Mouse (Mus musculus) Patski (cell line): ENCODE data around the gene Icam2. TPM values are rescaled to one million over a fixed set of nuclear protein-coding genes. Genes with fewer than 3 reads are reported as not detected.
A peak's percentile ranks its signal among the peaks of the same experiment; 100 is the strongest.

Source experiments
- ATAC-seq: fragments of 100-300 bp; one replicate; pipeline ENCODE4 v1.8.0; 2021
- CTCF ChIA-PET: fragments of 350-600 bp; sonication (Branson Sonifier 250); formaldehyde crosslinking; loops from one replicate; lab custom pipeline; 2022; ENCODE audit warnings: inconsistent platforms; lab: Charles Lee
- POLR2A ChIA-PET: fragments of 350-600 bp; sonication (Branson Sonifier 250); formaldehyde crosslinking; loops from one replicate; lab custom pipeline; 2022; ENCODE audit warnings: antibody characterized with exemption, inconsistent platforms; lab: Charles Lee
- DNase-seq: peaks from one replicate; pipeline ENCODE4 v3.0.0-alpha.2; 2011; ENCODE audit warnings: low read depth, low spot score
- H3K27me3 ChIP-seq: fragments of 371-371 bp; one replicate; pipeline ENCODE4 v1.5.1; 2021
- CTCF ChIP-seq: fragments of 100-300 bp; IDR thresholded peaks from one replicate; pipeline ENCODE4 v1.5.1; 2021
- in situ Hi-C: fragments of 300-500 bp; cut with MboI; formaldehyde crosslinking; loops from 3 replicates; pipeline ENCODE4 v1.11.1; 2018; ENCODE audit warnings: low pct_unique_long_range_greater_than_20kb, mixed read lengths
- polyA plus RNA-seq: library from polyadenylated mRNA; unstranded; gene quantifications from one replicate; pipeline ENCODE4 v1.2.3, GENCODE M21; 2021

The Icam2 gene
- polyA plus RNA-seq, 1 experiment from 2014 or later = not detected

DNA sequence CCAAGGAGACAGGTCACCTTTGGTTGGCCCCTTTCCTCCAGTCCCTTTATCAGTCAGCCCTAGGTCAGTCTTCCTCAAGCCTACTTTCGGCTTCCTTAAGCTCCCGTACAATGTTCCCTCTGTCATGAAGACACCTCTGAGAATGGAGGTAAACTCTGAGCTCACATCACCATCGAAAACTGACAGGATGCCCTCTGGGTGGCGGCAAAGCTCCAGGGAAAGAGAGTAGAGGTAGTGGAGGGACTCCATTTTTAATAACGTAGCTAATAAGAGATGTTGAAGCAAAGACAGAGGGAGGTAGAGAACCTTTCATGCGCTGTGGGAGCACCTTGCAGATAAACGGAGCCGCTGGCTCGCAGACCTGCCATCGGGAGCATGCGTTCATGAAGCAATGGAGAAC is 6.9 kb downstream of the Icam2 start:
- no peak for TF ChIP-seq CTCF
- no peak for DNase-seq
- ChIA-PET POLR2A (no interaction called here), CTCF (interaction anchor here (1.4 to 1.5 kb wide), 3 partner anchors 10 to 78 kb away, joined by 3 read pairs; no protein-coding TSS in a partner anchor)
- no peak for ATAC-seq
- in situ Hi-C loops = no loop called here
- peaks cover 16% of the 10 kb centered on the region for H3K27me3 ChIP-seq

DNA sequence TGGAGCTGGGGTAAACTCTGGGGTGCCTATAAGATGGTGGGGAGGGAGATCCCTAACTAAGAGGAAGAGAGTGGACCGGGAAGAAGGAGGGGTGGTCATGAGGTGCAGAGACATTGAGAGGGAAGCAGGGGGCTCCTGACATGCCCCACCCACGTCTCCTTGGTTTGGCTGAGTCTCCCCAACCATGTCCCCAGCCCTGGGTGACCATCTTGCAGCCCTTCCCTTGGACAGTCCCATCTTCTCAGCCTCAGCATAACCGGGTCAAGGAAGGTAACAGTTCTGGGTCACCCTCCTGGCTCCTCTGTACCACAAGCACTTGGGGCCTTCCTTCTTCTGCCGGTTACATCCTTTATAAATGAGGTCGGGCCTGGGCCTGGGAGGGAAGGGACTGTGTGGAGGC is 12.9 kb downstream of the Icam2 start:
- in situ Hi-C loops = no loop called here
- no peak for TF ChIP-seq CTCF
- no peak for ATAC-seq
- DNase-seq = no peak
- peaks cover 19% of the 10 kb centered on the region for H3K27me3 ChIP-seq
- CTCF ChIA-PET = no interaction called here
- POLR2A ChIA-PET = no interaction called here

GRCm38 (mm10) chr11:106374559-106374958 is 13.3 kb downstream of the Icam2 start:
- in situ Hi-C loops = no loop called here
- H3K27me3 ChIP-seq = peaks cover 19% of the 10 kb centered on the region
- ChIA-PET CTCF (no interaction called here), POLR2A (no interaction called here)
- ATAC-seq (no peak), DNase-seq (no peak)
- TF ChIP-seq CTCF = no peak

DNA sequence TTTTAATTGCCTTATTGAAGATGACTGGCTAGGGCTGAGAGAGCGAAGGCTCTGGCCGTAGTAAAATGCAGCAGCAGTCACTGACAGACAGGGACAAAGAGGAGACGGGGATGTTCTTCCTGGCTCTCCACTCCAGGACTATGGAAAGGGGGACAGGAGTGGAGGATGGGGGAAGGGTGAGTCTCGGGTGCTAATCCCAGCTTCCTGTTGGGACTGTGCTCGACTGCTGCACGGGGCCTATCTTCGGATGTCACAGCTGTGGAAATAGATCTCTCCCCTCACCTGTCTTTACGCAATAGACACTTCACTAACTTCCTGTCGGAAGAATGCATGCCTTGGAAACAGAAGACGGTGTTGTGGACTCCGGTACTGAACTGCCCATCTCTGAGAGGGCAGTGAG is 13.9 kb downstream of the Icam2 start:
- no peak for DNase-seq
- POLR2A ChIA-PET = no interaction called here
- H3K27me3 ChIP-seq = peaks cover 18% of the 10 kb centered on the region
- ATAC-seq = no peak
- in situ Hi-C loops = no loop called here
- CTCF ChIA-PET = no interaction called here
- no peak for TF ChIP-seq CTCF

DNA sequence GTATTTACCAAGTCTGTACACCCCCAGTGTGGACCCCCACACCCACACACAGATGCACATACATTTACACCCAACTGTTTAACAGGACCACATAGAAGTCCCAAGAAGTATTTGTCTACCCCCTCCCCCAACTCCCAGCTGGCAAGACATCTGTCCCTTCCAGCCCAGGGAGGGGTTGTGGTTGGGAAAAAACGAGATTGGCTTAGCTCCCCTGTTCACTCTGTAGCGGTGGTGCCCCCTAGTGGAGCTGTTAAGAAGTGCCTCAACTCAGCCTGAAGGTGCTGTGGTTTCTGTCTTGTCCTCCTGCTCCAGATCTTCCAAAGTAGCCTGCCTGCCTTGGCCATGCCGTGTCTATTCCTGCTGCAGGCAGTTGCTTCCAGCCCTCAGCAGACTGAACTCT is 21.6 kb downstream of the Icam2 start:
- peaks cover 12% of the 10 kb centered on the region for H3K27me3 ChIP-seq
- ATAC-seq (peak; percentile 35), DNase-seq (peak; percentile 2)
- TF ChIP-seq CTCF = peak; percentile 91
- in situ Hi-C loops = no loop called here
- ChIA-PET POLR2A (interaction anchor here (0.7 to 1.0 kb wide), 2 partner anchors 14 to 93 kb away, joined by 3 read pairs; no protein-coding TSS in a partner anchor), CTCF (interaction anchor here (0.6 to 2.2 kb wide), 11 partner anchors 10 to 110 kb away, joined by 3 to 11 read pairs (median 4); partner anchors contain the start of gene Cd79b)

DNA sequence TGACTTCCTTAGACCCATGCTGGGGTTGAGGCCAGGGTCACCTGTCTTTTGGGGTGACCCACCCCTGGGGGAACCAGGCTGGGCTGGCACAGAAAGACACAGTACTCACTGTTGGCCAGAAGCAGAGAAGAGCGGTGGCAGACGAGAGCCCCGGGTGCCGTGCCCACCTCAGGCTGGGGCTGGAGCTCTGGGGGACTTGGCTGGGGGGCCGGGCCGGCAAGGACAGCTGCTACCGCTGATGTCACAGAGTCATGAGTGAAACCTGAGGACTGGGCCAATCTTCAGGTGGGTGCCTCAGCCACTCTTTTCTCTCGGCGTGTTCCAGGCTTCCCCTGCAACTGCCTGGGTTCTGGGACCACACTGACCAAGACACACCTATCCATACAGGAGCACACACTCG is 22.5 kb downstream of the Icam2 start, which contains the start of gene Prr29:
Prr29 (plus strand) TSS at position 107 of the 400 bp plus-strand sequence.
- no peak for TF ChIP-seq CTCF
- ChIA-PET CTCF (interaction anchor here (2.0 to 2.2 kb wide), 2 partner anchors 26 to 61 kb away, joined by 5 to 7 read pairs; no protein-coding TSS in a partner anchor), POLR2A (interaction anchor here (0.7 kb wide), 1 partner anchor 288 kb away, joined by 3 read pairs; no protein-coding TSS in a partner anchor)
- ATAC-seq (no peak), DNase-seq (no peak)
- peaks cover 12% of the 10 kb centered on the region for H3K27me3 ChIP-seq
- in situ Hi-C loops = no loop called here

GRCm38 (mm10) chr11:106364712-106365111 is 23.2 kb downstream of the Icam2 start:
- peaks cover 12% of the 10 kb centered on the region for H3K27me3 ChIP-seq
- DNase-seq (no peak), ATAC-seq (no peak)
- ChIA-PET CTCF (interaction anchor here (2.0 kb wide), 1 partner anchor 60 kb away, joined by 5 read pairs; no protein-coding TSS in a partner anchor), POLR2A (no interaction called here)
- in situ Hi-C loops = no loop called here
- TF ChIP-seq CTCF = no peak

DNA sequence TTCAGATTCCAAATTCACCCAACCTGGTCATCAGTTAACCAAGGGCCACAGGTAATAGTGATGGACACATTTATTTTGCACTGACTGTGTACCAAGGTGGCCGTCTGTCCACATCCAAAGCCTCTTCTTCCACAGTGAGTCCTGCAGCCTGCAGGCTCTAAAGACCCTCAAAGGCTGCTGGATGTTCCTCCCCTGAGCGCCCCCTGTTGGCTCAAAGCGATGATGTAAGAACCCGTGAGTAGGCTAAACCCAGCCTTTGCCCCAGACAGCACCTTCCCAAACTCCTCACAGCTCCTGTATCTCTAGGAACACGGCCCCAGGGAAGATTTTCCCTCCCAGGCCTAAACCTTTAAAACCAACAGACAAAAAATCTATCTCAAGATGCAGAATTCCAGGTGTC is 28.5 kb downstream of the Icam2 start:
- in situ Hi-C loops = no loop called here
- POLR2A ChIA-PET = no interaction called here
- DNase-seq = no peak

GRCm38 (mm10) chr11:106355382-106356128 is 32.3 kb downstream of the Icam2 start:
- no peak for ATAC-seq
- TF ChIP-seq CTCF = no peak

More for the DNA sequence above, 28.5 kb downstream of the Icam2 start:
- TF ChIP-seq CTCF = no peak
- peaks cover 8% of the 10 kb centered on the region for H3K27me3 ChIP-seq
- CTCF ChIA-PET = interaction anchor here (1.1 to 1.3 kb wide), 2 partner anchors 30 to 34 kb away, joined by 3 read pairs; no protein-coding TSS in a partner anchor
- no peak for ATAC-seq

GRCm38 (mm10) chr11:106354181-106354580 is 33.7 kb downstream of the Icam2 start:
- peaks cover 12% of the 10 kb centered on the region for H3K27me3 ChIP-seq
- ATAC-seq (no peak), DNase-seq (no peak)
- TF ChIP-seq CTCF = no peak
- in situ Hi-C loops = no loop called here
- POLR2A ChIA-PET = no interaction called here
- CTCF ChIA-PET = no interaction called here

More at GRCm38 (mm10) chr11:106355382-106356128, 32.3 kb downstream of the Icam2 start:
- ChIA-PET POLR2A (no interaction called here), CTCF (interaction anchor here (3.2 kb wide), 1 partner anchor 11 kb away, joined by 11 read pairs; no protein-coding TSS in a partner anchor)
- H3K27me3 ChIP-seq = peaks cover 12% of the 10 kb centered on the region
- in situ Hi-C loops = no loop called here
- no peak for DNase-seq

- TF ChIP-seq CTCF = no peak
- ATAC-seq = no peak
- POLR2A ChIA-PET = no interaction called here
- DNase-seq = no peak
- peaks cover 12% of the 10 kb centered on the region for H3K27me3 ChIP-seq
- in situ Hi-C loops = no loop called here
- CTCF ChIA-PET = no interaction called here
Observed at GRCm38 (mm10) chr11:106353188-106353587, 34.7 kb downstream of the Icam2 start, which contains the start of gene Scn4a. Gene Scn4a (minus strand): TSS chr11:106353288.
